ENCODE assay signal across 9 mouse cellular contexts in the genomic region with DNA sequence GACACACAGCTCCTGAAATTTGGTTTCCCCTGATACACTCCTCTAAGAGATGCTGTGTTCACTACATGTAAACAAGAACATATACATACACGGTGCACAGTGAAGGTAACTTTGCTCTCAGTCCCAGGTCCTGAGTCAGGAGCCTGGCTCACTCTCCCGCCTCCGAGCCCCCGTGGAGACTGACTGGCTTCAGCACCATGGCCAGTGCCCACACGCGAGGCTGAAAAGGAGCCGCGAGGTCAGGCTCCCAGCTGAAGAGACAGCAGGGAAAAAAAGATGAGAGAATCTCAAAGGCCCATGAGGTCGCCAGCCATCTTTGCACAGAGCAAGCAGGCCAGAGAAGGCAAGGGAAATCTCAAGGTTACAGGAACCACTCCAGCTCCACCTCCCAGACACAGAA. TPM values are rescaled to one million over a fixed set of nuclear protein-coding genes. Genes with fewer than 3 reads are reported as not detected.
A peak's percentile ranks its signal among the peaks of the same experiment; 100 is the strongest.
DNase-seq lines count a peak whose midpoint lies in the region.
"Had no signal": no experiment of that assay in that cellular context is flagged by ENCODE, and none has a peak within 500 bp of the region (broad histone marks: within the 10 kb centered on the region; RNA-seq: fewer than 3 reads in every experiment).

No protein-coding gene starts in this region.

- H3K4me3 ChIP-seq in heart, embryonic 10.5 days, result no peak overlapping the region
- H3K4me3 ChIP-seq: limb, embryonic 12.5 days had no signal

- H3K27ac ChIP-seq in heart, embryonic 10.5 days, result no peak overlapping the region
- H3K27ac ChIP-seq: limb, embryonic 12.5 days had no signal

- peaks cover 39% of the 10 kb centered on the region for H3K27me3 ChIP-seq in heart, embryonic 10.5 days (ENCODE audit: insufficient read depth, poor library complexity, severe bottlenecking)

- peak; percentile 85 for DNase-seq in heart, embryonic 10.5 days (ENCODE audit: low spot score)
- no peak for DNase-seq in heart, adult 9 months (ENCODE audit: low spot score in 2 of 2)
- DNase-seq in thymus, postnatal 4 days, result peak; percentile 58
- no peak for DNase-seq in thymus, postnatal 36 days
- DNase-seq in kidney, postnatal 10 days, result peak; percentile 82
- peak; percentile 73 for DNase-seq in yolk sac, embryonic 10.5 days (ENCODE audit: low spot score)
- no peak for DNase-seq in frontal cortex, postnatal 10 days (ENCODE audit: low spot score in 2 of 2)
- DNase-seq in right cerebral cortex, postnatal 4 days, result no peak

- whole genome bisulfite sequencing in heart, embryonic 10.5 days, result 6% methylated on average over 9 of the region's 9 CpGs

- no peaks in the 10 kb centered on the region for H3K4me1 ChIP-seq in heart, embryonic 10.5 days
- H3K4me1 ChIP-seq: limb, embryonic 12.5 days had no signal

- H3K9me3 ChIP-seq in heart, embryonic 10.5 days, result no peaks in the 10 kb centered on the region
- H3K9me3 ChIP-seq: limb, embryonic 12.5 days had no signal

- H3K36me3 ChIP-seq in heart, embryonic 10.5 days, result no peaks in the 10 kb centered on the region
- H3K36me3 ChIP-seq: limb, embryonic 12.5 days had no signal

RNA-seq across cellular contexts. Expression of gene 3100002H09Rik, which starts 22.7 kb away (rescaled TPM):
- polyA plus RNA-seq in heart, embryonic 10.5 days (2016; fragmentation: Nextera tagmentation; extraction: Ambion mirVana), result 0.20 TPM in 1 of 2 replicates, not detected in the other
- polyA plus RNA-seq: limb, embryonic 12.5 days had no signal

RNA-seq across cellular contexts. Expression of gene Pou3f1, which starts 23.3 kb away (rescaled TPM):
- polyA plus RNA-seq in heart, embryonic 10.5 days (2016; fragmentation: Nextera tagmentation; extraction: Ambion mirVana), result 0.10 and 0.35 TPM in 2 replicates

Comparison
In these comparisons a context has a peak if more than half of its experiments do, and no peak if none do; other contexts are left out.
1. DNase-seq: peak in heart, embryonic 10.5 days (single experiment), thymus, postnatal 4 days (single experiment), kidney, postnatal 10 days (single experiment) and yolk sac, embryonic 10.5 days (single experiment); none in heart, adult 9 months (0 of 2), thymus, postnatal 36 days (0 of 2), frontal cortex, postnatal 10 days (0 of 2) and right cerebral cortex, postnatal 4 days (single experiment).